Mouse (Mus musculus) left cerebral cortex, adult 11 months (tissue): ENCODE measurements around the gene Camk2g.

Source experiments
- DNase-seq: peaks from one replicate; pipeline ENCODE4 v3.0.0; 2022; ENCODE audit warnings: low spot score

The Camk2g gene

DNA sequence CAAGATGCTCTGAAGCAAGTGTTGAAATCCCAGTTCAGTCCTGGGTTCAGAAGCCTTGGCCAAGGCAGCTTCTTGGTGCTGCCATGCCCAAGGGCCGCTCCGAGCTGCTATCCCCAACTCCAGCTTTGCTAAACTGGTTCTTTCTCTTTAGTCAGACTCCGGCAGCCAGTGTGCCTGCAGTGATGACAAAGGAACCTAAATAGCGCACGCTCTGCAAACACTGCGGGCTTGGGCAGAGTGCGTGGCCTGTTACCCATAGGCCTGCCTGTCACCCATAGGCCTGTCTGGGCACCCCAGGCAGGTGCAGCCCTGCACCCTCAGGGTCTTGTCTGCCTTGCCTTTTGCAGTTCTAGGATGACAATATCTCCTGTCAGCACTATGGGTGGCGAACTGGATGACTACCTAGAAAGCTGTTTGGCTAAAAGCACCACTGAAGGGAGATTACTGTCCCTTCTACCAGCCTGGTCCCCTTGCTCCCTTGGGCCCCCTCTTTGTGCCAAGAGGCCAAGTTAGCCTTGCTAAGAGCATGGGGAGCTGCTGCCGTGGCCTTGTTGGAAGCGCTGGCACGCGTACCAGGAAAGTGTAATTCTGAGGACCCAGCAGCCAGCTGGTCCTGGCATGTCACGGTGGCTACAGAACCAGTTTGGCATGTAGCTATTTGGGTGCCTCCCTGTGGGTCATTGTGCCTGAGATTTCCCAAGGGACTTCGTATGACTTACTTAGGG, 12.4 kb upstream of the Camk2g start:
- no peak for DNase-seq

DNA sequence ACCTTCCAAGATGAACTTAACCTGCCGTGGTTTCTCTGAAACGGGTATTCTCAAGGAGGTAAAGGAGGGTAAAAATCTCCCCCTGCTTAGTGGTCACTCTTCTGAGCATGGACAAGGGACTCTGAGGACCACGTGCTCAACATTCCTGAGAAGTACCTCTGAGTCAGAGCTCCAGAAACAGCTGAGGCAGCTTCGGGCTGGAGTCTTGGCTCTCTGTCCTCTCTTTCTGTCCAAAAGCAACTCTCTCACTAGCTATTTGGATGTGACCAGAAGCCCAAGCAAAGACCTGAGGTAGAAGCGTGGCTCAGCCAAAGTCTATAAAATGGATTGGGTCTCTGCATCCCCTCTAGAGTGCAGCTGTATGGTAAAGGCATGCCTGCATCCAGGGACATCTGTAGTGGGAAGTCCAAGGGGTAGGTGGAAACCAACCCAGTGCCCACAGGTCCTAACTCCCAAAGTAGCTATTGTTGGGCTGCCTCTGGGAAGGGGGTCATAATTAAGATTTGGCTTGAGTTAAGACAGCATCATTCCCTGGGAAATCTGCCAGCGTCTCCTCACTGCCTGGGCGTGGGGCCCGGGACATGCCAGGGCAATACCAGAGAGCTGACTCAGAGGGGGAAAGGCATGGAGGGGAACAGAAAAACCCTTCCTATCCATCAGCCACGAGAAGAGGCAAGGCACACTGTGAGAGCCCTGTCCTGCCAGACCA, 11.2 kb upstream of the Camk2g start:
- no peak for DNase-seq

- DNase-seq = no peak
These were observed 10.6 kb upstream of the Camk2g start for GRCm38 (mm10) chr14:20804481-20804880.

GRCm38 (mm10) chr14:20803606-20803938, 9.7 kb upstream of the Camk2g start:
- DNase-seq = no peak

DNA sequence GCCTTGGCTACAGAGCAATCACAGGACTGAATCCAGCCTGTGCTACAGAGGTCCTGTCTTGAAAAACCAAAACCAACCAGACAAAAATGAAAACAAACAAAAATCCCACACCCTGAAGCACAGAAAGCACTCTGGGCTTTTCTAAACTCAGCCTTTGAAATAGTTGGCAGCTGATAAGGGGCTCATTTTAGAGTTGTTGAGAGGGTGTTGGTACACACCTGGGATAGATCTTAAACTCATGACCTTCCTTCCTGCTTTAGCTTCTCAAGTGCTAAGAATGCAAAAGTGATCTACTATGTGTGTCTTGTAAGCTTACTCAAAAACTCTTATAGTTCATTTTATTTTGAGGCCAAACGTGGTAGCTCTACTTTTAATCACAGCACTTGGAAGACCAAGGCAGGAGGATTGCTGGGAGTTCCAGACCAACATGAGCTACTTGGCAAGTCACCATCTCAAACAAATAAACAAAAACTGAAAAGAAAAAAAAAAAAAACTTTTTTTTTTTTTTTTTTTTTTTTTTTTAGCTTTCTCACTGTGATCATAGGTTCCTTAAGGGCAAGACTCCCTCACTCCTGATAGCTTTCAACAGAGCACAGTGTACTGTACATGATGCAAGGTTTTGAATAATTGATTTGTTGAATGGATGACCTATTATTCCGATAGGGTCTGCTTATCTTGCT, 9.2 kb upstream of the Camk2g start:
- no peak for DNase-seq

- DNase-seq = peak; percentile 70
These were observed 4.9 kb upstream of the Camk2g start for GRCm38 (mm10) chr14:20798761-20799160.

DNA sequence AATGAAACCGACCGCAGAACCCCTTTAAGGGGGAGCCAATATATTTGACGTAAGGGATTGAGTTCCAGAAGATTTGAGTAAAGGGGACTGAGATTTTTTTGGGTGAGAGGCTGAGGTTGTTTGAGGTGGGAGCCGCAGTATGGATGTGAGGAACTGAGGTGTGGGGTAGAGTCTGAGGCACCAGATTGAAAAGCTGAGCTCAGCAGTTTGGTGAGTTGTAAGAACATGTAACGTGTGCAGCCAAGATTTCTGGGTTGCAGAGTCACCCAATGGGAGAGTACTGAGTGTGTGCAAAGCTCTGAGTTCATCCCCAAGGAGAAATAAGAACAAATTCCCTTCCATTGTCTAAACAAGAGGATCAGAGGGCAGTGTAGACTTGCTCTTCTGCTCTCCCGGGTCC, 4.4 kb upstream of the Camk2g start:
- DNase-seq = no peak

GRCm38 (mm10) chr14:20796643-20797042, 2.8 kb upstream of the Camk2g start:
- no peak for DNase-seq

DNA sequence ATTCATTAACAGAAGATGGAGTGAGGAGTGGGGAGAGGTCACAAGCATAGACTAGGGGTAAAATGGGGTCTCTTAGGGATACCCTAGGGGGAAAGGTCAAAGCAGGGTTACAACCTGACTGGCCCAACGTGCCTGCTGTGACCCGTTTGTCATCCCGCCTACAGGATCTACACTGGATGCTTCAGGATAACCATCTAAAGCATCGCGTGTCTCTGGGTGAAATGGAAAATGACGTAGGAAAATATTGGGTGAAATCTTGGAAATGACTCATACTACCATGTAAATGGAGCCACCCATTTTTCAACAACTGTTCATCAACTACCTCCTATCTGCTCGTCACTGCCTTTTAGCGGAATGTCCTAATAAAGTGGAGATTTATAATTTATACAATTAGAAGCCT, 2.3 kb upstream of the Camk2g start:
- DNase-seq = no peak

GRCm38 (mm10) chr14:20795423-20796152, 1.7 kb upstream of the Camk2g start:
- no peak for DNase-seq

DNA sequence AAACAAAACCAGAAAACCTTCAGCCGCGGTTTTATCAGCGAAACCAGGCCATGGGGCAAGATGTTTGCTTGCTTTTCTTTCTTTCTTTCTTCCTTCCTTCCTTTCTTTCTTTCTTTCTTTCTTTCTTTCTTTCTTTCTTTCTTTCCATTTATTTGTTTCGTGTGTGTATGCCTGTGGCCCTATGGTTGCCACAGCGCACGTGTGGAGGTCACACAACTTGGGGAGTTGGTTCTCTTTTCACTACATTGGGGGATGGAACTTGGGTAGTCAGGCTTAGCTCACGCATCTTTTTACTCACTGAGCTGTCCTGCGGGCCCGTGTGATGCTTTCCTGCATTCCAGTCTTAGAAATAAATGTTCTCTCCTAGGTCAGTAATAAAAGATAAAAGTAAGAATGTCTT, 701 bp upstream of the Camk2g start:
- no peak for DNase-seq

DNA sequence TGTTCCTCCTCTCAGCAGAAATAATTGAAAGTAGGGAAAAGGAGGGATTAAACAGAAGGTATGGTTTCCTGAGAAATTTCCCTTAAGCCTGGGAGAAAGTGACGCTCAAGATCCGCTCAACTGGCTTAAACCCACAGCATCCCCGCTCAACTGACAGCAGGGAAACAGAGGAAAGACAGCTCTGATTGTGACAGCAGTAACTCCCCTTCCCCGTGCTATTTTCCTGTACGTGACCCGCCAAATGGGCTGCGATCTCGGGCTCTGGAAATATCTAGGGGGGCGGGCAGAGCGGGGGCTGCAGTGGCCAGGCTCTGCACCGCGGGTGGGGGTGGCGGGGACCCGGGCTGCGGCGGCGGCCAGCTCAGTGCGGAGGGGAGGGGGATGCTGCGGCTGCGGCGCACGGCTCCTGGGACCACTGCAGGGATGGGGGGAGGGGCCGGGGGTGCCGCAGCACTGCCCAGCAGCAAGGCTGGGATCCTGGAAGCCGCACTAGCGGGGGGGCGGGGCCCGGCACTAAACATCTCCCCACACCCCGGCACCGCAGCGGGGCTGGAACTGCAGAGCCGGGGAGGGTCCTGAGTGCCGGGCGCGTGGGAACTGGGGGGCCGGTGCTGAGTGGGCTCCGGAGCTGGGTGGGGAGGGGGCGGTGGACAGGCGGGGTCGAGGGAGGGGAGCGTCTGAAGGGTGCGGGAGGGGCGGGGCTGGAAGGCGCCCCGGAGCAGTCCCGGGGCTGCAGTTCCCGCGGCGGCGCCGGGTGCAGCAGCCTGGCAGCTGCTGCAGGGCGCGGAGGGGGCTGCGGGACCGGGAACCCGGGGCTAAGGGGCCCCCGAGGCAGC, 748 bp downstream of the Camk2g start:
- DNase-seq = no peak

- no peak for DNase-seq
These were observed 1.5 kb downstream of the Camk2g start for GRCm38 (mm10) chr14:20792243-20792921.

DNA sequence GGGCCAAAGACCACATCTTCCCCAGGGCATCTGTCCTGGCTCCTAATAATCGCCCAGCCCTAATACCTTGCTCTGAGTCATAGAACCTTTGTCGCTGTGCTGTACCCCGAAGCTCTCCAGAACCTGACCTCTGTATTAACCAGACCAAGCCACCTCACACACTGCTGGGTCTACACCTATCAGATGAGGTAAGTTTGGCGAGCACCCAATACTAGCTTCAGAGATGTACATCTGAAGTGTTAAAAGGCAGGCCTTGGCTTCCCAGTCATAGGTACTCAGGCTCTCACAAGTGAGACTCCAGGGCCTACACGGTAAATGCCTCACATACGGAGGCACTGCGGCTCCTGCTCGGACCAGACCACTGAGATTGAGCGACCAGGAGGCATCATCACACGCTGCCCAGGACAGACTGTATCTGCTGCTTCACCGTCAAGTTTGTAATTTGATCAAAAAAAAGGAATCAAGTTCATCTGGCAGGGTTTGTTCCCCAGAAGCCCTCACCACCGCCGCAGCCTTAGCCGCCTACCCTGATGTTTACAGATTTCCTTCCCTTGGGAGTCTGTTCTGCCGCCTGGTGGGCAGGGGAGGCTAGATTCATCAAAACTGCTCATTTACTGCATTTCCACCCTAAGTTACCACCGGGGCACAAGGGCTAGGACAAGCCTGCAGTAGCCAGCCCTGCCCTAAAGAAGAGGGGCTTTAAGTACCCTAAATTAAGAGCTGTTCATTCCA, 2.2 kb downstream of the Camk2g start:
- no peak for DNase-seq

DNA sequence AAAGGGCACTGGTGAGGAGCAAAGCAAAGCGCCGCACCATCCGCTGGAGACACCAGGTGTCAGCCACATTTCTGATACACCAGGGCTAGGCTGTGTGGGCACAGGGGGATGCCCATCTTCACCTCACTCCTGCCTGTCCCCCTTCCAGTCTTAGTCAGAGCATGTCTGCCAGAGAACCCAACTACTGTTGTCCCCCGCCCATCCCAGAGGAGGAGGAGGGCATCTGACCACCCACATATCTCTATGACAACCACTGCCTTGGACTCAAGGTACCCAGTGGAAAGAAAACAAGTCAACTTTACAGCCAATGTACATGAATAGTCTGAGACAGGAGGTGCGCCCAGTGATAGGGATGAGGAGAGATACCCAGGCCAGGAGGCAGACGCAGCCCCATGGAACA, 2.9 kb downstream of the Camk2g start:
- DNase-seq = no peak

- no peak for DNase-seq
These were observed 3.4 kb downstream of the Camk2g start for GRCm38 (mm10) chr14:20790445-20790844.

GRCm38 (mm10) chr14:20789593-20789992, 4.3 kb downstream of the Camk2g start:
- DNase-seq = no peak

DNA sequence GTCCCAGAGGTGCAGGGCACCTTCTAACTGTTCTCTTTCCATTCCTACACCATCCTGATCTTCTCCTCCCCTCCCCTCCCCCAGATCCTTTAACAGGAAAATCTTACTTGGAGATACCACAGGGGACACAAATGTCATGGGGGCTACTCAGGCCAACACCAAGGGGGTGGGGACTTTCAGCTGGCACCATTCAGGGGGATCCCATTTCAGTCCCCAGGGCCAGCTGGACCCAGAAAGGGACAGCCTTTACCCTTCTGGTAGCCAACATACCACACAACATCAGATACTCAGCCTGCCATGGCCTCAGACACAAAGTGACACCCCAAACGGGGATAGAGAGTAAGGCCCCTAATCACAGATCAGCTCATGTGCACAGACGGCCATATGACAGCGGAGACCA, 5.7 kb downstream of the Camk2g start:
- no peak for DNase-seq

GRCm38 (mm10) chr14:20786611-20787015, 7.3 kb downstream of the Camk2g start:
- DNase-seq = no peak

DNA sequence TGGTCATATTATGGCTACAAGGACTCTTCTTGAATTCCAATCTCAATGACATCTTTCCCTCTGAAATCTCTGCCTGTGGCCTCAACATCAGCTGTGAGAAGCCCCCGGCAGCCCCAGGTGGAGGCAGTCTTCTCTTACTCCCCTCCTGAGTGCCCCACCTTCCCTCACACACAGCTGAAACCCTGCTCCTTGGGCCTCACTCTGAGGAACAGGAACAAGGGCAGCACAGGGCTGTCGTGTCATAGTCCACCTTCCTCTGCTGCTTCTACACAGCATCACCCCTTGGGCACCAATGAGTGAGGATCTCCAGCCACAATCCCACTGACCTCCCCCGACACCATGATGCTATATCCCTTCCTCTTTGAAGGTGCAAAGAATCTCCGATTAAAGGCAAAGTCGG, 7.9 kb downstream of the Camk2g start:
- DNase-seq = no peak

DNA sequence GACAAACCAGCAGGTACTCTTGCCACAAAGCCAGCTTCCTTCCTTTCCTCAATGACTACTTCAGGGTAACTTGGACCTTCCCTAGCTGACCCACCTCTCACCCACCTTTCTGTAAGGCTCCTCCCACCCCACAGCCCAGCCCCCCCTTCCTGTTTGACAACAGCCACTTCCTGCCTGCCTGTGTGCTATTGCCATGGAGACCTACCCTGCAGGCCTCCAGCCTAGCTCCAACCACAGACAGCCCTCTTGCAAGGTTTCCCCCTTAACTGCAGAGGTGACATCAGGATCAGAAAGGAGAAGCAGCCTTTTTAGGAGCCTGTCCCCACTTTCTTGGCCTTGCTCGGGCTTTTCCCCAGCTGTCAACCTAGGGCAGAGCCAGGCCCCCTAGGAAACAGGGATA, 8.7 kb downstream of the Camk2g start:
- no peak for DNase-seq
